Mouse (Mus musculus) heart, embryonic 10.5 days (tissue): Measurements from ENCODE around the gene 3110001I22Rik. TPM values are rescaled to one million over a fixed set of nuclear protein-coding genes. Genes with fewer than 3 reads are reported as not detected.

ENCODE experiments used
- DNase-seq: peaks from one replicate; pipeline ENCODE4 v3.0.0-alpha.2; 2017; ENCODE audit warnings: low spot score
- H3K27ac ChIP-seq: fragments of 300-500 bp; sonication (generic); 2 replicates; pipeline ENCODE4 v1.5.1; 2016; ENCODE audit warnings: mild to moderate bottlenecking
- H3K27me3 ChIP-seq: fragments of 300-500 bp; sonication (generic); 2 replicates; pipeline ENCODE4 v1.6.1; 2016; ENCODE audit warnings: mild to moderate bottlenecking; ENCODE audit not compliant: poor library complexity, insufficient read depth, severe bottlenecking
- H3K36me3 ChIP-seq: fragments of 300-500 bp; sonication (generic); 2 replicates; pipeline ENCODE4 v1.6.1; 2016; ENCODE audit warnings: mild to moderate bottlenecking, moderate library complexity
- H3K4me1 ChIP-seq: fragments of 300-500 bp; sonication (generic); 2 replicates; pipeline ENCODE4 v1.6.1; 2016; ENCODE audit warnings: mild to moderate bottlenecking
- H3K4me3 ChIP-seq: fragments of 300-500 bp; sonication (generic); 2 replicates; pipeline ENCODE4 v1.5.1; 2016; ENCODE audit warnings: mild to moderate bottlenecking, moderate library complexity
- H3K9me3 ChIP-seq: fragments of 300-500 bp; sonication (generic); 2 replicates; pipeline ENCODE4 v1.6.1; 2016; ENCODE audit warnings: mild to moderate bottlenecking, moderate library complexity
- WGBS: fragments of 180-500 bp; shearing (Covaris S2); methylation state at CpG from one replicate; pipeline ENCODE4 v1.1.7; 2016; 5-methylcytosine and 5-hydroxymethylcytosine counted together
- polyA plus RNA-seq: library from polyadenylated mRNA; unstranded; fragments of >200 nt; fragmentation: Nextera tagmentation; extraction: Ambion mirVana; gene quantifications from 2 replicates; pipeline ENCODE4 v1.2.1, GENCODE M21; 2016

3110001I22Rik gene
- polyA plus RNA-seq, 1 experiment from 2014 or later, result 4.4 TPM

GRCm38 (mm10) chr16:13672386-13672898 is 713 bp downstream of the 3110001I22Rik start:
- H3K27me3 ChIP-seq, result no peaks in the 10 kb centered on the region
- DNase-seq, result peak; percentile 85
- peak overlapping the region; percentile 91 for H3K27ac ChIP-seq
- no peaks in the 10 kb centered on the region for H3K9me3 ChIP-seq
- peaks cover 13% of the 10 kb centered on the region for H3K4me1 ChIP-seq
- 1% methylated on average over 20 of the region's 20 CpGs for WGBS
- peaks cover 12% of the 10 kb centered on the region for H3K36me3 ChIP-seq
- peak overlapping the region; percentile 98 for H3K4me3 ChIP-seq

- Histone ChIP-seq H3K4me1 (peaks cover 12% of the 10 kb centered on the region), H3K9me3 (no peaks in the 10 kb centered on the region), H3K4me3 (peak overlapping the region; percentile 98), H3K36me3 (peaks cover 16% of the 10 kb centered on the region), H3K27ac (no peak overlapping the region), H3K27me3 (no peaks in the 10 kb centered on the region)
- whole genome bisulfite sequencing, result 79% methylated on average over 5 of the region's 5 CpGs
- no peak for DNase-seq
Observed at GRCm38 (mm10) chr16:13673114-13673513, 1.4 kb downstream of the 3110001I22Rik start.

DNA sequence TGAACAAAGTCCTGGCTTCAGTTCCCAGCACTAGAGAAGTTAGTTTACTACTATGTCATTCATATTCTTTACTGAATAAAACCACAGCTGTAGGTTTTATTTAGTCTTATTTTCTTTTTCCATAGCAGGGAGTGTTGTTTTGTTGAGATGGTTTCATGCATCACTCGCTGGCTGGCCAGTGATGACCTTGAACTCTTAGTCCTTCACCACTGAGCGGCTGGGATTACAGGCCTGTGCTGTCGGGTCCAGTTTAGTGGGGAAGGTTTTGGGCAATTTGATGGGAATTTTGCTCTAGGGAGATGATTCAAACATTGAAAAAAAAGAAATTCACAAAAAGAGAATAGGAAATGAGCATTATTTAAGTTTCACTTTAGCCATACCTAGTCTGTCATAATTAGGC is 2.8 kb downstream of the 3110001I22Rik start:
- Histone ChIP-seq H3K4me3 (no peak overlapping the region), H3K9me3 (no peaks in the 10 kb centered on the region), H3K36me3 (peaks cover 23% of the 10 kb centered on the region), H3K27ac (no peak overlapping the region), H3K4me1 (peaks cover 7% of the 10 kb centered on the region), H3K27me3 (no peaks in the 10 kb centered on the region)
- WGBS, result 89% methylated on average over 3 of the region's 3 CpGs
- DNase-seq, result no peak

GRCm38 (mm10) chr16:13678601-13679319 is 7.0 kb downstream of the 3110001I22Rik start:
- Histone ChIP-seq H3K27me3 (no peaks in the 10 kb centered on the region), H3K27ac (no peak overlapping the region), H3K36me3 (peaks cover 29% of the 10 kb centered on the region), H3K4me1 (no peaks in the 10 kb centered on the region), H3K4me3 (no peak overlapping the region), H3K9me3 (no peaks in the 10 kb centered on the region)
- DNase-seq, result no peak
- 84% methylated on average over 3 of the region's 3 CpGs for WGBS

DNA sequence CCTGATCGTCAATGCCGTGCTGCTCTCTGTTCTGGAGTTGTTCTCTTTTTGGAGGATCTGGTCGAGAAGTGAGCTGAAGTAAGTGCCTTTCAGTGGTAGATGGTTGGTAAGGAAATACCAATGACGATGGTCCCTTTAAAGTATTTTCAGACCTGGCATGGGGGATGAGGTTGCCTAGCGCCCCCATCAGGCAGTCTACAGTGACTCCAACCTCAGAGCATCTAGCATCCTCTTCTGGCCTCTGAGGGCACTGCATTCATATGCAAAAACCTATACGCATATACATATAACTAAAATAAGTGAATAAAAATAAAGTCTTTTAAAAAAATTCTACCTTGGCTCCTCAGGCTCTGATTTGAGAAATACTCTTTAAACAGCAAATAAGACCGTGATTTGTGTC is 27.3 kb downstream of the 3110001I22Rik start:
- H3K36me3 ChIP-seq, result peaks cover 90% of the 10 kb centered on the region
- DNase-seq, result no peak
- no peaks in the 10 kb centered on the region for H3K9me3 ChIP-seq
- no peaks in the 10 kb centered on the region for H3K27me3 ChIP-seq
- H3K4me3 ChIP-seq, result no peak overlapping the region
- H3K27ac ChIP-seq, result no peak overlapping the region
- no peaks in the 10 kb centered on the region for H3K4me1 ChIP-seq
- 88% methylated on average over 7 of the region's 7 CpGs for WGBS

- no peak for DNase-seq
- Histone ChIP-seq H3K36me3 (peaks cover 76% of the 10 kb centered on the region), H3K27ac (no peak overlapping the region), H3K9me3 (no peaks in the 10 kb centered on the region), H3K27me3 (no peaks in the 10 kb centered on the region), H3K4me1 (no peaks in the 10 kb centered on the region), H3K4me3 (no peak overlapping the region)
- 95% methylated on average over 7 of the region's 7 CpGs for WGBS
Observed at GRCm38 (mm10) chr16:13702184-13702583, 30.5 kb downstream of the 3110001I22Rik start.

DNA sequence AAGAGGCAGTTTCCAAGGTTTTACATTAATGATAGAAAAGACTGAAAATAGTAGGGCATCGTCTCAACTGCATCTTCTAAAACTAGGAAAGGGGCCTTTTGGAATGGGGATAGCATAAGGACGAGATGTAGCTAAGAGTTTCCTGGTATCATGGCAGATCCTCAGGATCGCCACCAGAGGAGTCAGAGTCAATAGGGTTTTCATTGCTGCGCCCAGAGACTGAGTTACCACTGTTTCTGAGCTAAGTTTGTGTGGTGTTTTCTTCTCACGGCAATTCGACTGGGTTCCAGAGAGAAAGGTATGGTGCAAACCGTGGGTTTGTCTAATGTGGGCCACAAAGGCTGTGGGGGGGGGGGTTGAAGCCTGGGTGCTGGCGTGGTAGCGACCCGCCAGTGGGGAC is 32.9 kb downstream of the 3110001I22Rik start:
- Histone ChIP-seq H3K4me3 (no peak overlapping the region), H3K36me3 (peaks cover 51% of the 10 kb centered on the region), H3K4me1 (no peaks in the 10 kb centered on the region), H3K27me3 (no peaks in the 10 kb centered on the region), H3K27ac (no peak overlapping the region), H3K9me3 (no peaks in the 10 kb centered on the region)
- 88% methylated on average over 7 of the region's 10 CpGs for WGBS
- DNase-seq, result no peak

DNA sequence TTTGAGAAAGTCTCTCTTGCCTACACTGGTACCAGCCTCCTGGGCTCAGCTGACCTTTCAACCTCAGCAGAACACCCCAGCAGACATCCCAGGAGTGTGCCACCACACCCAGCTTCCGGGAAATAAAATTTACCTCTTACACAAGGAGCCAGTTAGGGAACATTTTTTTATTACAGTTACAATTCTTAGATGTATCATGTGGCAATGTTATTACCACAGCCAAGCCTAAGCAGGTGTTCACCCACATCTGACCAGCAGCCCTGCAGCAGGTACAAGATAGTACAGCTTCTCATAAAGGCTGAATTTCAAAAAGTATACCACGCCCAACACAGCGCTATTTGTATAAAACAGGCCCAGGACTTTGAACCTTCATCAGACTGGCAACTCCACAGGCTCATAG is 43.2 kb downstream of the 3110001I22Rik start:
- 88% methylated on average over 3 of the region's 3 CpGs for WGBS
- Histone ChIP-seq H3K4me1 (no peaks in the 10 kb centered on the region), H3K9me3 (no peaks in the 10 kb centered on the region), H3K27me3 (no peaks in the 10 kb centered on the region), H3K27ac (no peak overlapping the region), H3K4me3 (no peak overlapping the region), H3K36me3 (no peaks in the 10 kb centered on the region)
- no peak for DNase-seq

GRCm38 (mm10) chr16:13716821-13717553 is 45.3 kb downstream of the 3110001I22Rik start:
- Histone ChIP-seq H3K4me1 (no peaks in the 10 kb centered on the region), H3K9me3 (no peaks in the 10 kb centered on the region), H3K27me3 (no peaks in the 10 kb centered on the region), H3K27ac (no peak overlapping the region), H3K4me3 (no peak overlapping the region), H3K36me3 (no peaks in the 10 kb centered on the region)
- WGBS, result 88% methylated on average over 2 of the region's 2 CpGs
- DNase-seq, result no peak

- Histone ChIP-seq H3K27ac (no peak overlapping the region), H3K9me3 (no peaks in the 10 kb centered on the region), H3K27me3 (no peaks in the 10 kb centered on the region), H3K36me3 (no peaks in the 10 kb centered on the region), H3K4me1 (no peaks in the 10 kb centered on the region), H3K4me3 (no peak overlapping the region)
- WGBS, result 33% methylated on average over 10 of the region's 10 CpGs
- no peak for DNase-seq
Observed at GRCm38 (mm10) chr16:13722937-13723336, 51.2 kb downstream of the 3110001I22Rik start.

GRCm38 (mm10) chr16:13727811-13728335 is 56.1 kb downstream of the 3110001I22Rik start:
- 84% methylated on average over 5 of the region's 5 CpGs for WGBS
- Histone ChIP-seq H3K36me3 (no peaks in the 10 kb centered on the region), H3K9me3 (no peaks in the 10 kb centered on the region), H3K4me1 (peaks cover 10% of the 10 kb centered on the region), H3K27me3 (peaks cover 9% of the 10 kb centered on the region), H3K4me3 (no peak overlapping the region), H3K27ac (no peak overlapping the region)
- no peak for DNase-seq
